Mouse (Mus musculus) hindbrain, embryonic 14.5 days (tissue): ENCODE measurements around the gene Sgca. TPM values are rescaled to one million over a fixed set of nuclear protein-coding genes. Genes with fewer than 3 reads are reported as not detected.

Source experiments
- ATAC-seq: fragments of 200-750 bp; cut with Nextera tagmentation; 2 replicates; pipeline ENCODE4 v1.8.0; 2017; ENCODE audit warnings: moderate number of reproducible peaks, mild to moderate bottlenecking, moderate TSS enrichment, moderate library complexity; ENCODE audit not compliant: low FRiP score
- DNase-seq: peaks from one replicate; pipeline ENCODE4 v3.0.0-alpha.2; 2015; ENCODE audit warnings: low spot score
- H3K27ac ChIP-seq: fragments of 300-500 bp; sonication (generic); 2 replicates; pipeline ENCODE4 v1.5.1; 2014; ENCODE audit warnings: mild to moderate bottlenecking, moderate library complexity
- H3K27me3 ChIP-seq: fragments of 300-500 bp; sonication (generic); 2 replicates; pipeline ENCODE4 v1.6.1; 2014; ENCODE audit warnings: mild to moderate bottlenecking, low read length, mixed read lengths; ENCODE audit not compliant: control insufficient read depth, insufficient read depth
- H3K36me3 ChIP-seq: fragments of 300-500 bp; sonication (generic); replicated peaks from 2 replicates; pipeline ENCODE4 v1.6.1; 2014; ENCODE audit not compliant: control insufficient read depth, insufficient read depth
- H3K4me1 ChIP-seq: fragments of 300-500 bp; sonication (generic); replicated peaks from 2 replicates; pipeline ENCODE4 v1.6.1; 2014; ENCODE audit warnings: antibody characterized with exemption, low read length, mixed read lengths; ENCODE audit not compliant: control insufficient read depth, insufficient read depth
- H3K4me2 ChIP-seq: fragments of 300-500 bp; sonication (generic); replicated peaks from 2 replicates; pipeline ENCODE4 v1.6.1; 2014; ENCODE audit warnings: mild to moderate bottlenecking, moderate library complexity
- H3K4me3 ChIP-seq: fragments of 300-500 bp; sonication (generic); replicated peaks from 2 replicates; pipeline ENCODE4 v1.5.1; 2014; ENCODE audit warnings: mild to moderate bottlenecking, low read length
- H3K9ac ChIP-seq: fragments of 300-500 bp; sonication (generic); 2 replicates; pipeline ENCODE4 v1.6.1; 2014
- H3K9me3 ChIP-seq: fragments of 300-500 bp; sonication (generic); 2 replicates; pipeline ENCODE4 v1.6.1; 2016; ENCODE audit warnings: low read length; ENCODE audit not compliant: control insufficient read depth
- WGBS: fragments of 180-500 bp; shearing (Covaris S2); extraction: QIAGEN DNeasy Blood & Tissue Kit; methylation state at CpG from one replicate; pipeline ENCODE4 v1.1.7; 2014; 5-methylcytosine and 5-hydroxymethylcytosine counted together
- polyA plus RNA-seq: library from polyadenylated mRNA; unstranded; fragments of >200 nt; fragmentation: Nextera tagmentation; extraction: Ambion mirVana; gene quantifications from 2 replicates; pipeline ENCODE4 v1.2.1, GENCODE M21; 2014

The Sgca gene
- polyA plus RNA-seq, 1 experiment from 2014 or later = 0.17 TPM

- no peak overlapping the region for H3K4me3 ChIP-seq
- no peak overlapping the region for H3K9ac ChIP-seq
- WGBS = 44% methylated on average over 4 of the region's 4 CpGs
- H3K4me1 ChIP-seq = 0 out of 2 replicates have a peak, but pooled peaks cover 3% of the 10 kb centered on the region
- no peak overlapping the region for H3K27ac ChIP-seq
- no peaks in the 10 kb centered on the region for H3K27me3 ChIP-seq
- DNase-seq = no peak
- no peaks in the 10 kb centered on the region for H3K36me3 ChIP-seq
- no peaks in the 10 kb centered on the region for H3K9me3 ChIP-seq
- no peak overlapping the region for H3K4me2 ChIP-seq
- no peak for ATAC-seq
These were observed 59.6 kb downstream of the Sgca start for GRCm38 (mm10) chr11:94916477-94916876.

GRCm38 (mm10) chr11:94915675-94916403, 60.3 kb downstream of the Sgca start:
- Histone ChIP-seq H3K9ac (no peak overlapping the region), H3K4me3 (no peak overlapping the region), H3K4me2 (no peak overlapping the region), H3K4me1 (0 out of 2 replicates have a peak, but pooled peaks cover 3% of the 10 kb centered on the region), H3K36me3 (no peaks in the 10 kb centered on the region), H3K27me3 (no peaks in the 10 kb centered on the region), H3K27ac (no peak overlapping the region), H3K9me3 (no peaks in the 10 kb centered on the region)
- 23% methylated on average over 12 of the region's 16 CpGs for WGBS
- ATAC-seq = no peak
- no peak for DNase-seq

GRCm38 (mm10) chr11:94913302-94914090, 62.6 kb downstream of the Sgca start:
- DNase-seq = no peak
- Histone ChIP-seq H3K36me3 (no peaks in the 10 kb centered on the region), H3K4me3 (no peak overlapping the region), H3K9ac (no peak overlapping the region), H3K4me1 (0 out of 2 replicates have a peak, but pooled peaks cover 3% of the 10 kb centered on the region), H3K27me3 (no peaks in the 10 kb centered on the region), H3K9me3 (no peaks in the 10 kb centered on the region), H3K27ac (no peak overlapping the region), H3K4me2 (no peak overlapping the region)
- WGBS = 60% methylated on average over 6 of the region's 6 CpGs
- no peak for ATAC-seq

Other genes starting within 250 kb of the Sgca start
- not detected in 2 replicates for gene Cdc34b, start 234.5 kb downstream of the Sgca start, polyA plus RNA-seq
- gene Tmem92, start 193.6 kb downstream of the Sgca start, polyA plus RNA-seq = not detected in 2 replicates
- gene Col1a1, start 40.1 kb downstream of the Sgca start, polyA plus RNA-seq = 125 and 157 TPM in 2 replicates
- gene Hils1, start 8.7 kb downstream of the Sgca start, polyA plus RNA-seq = not detected in 2 replicates
- 27.1 and 27.5 TPM in 2 replicates for gene Ppp1r9b, start 14.7 kb upstream of the Sgca start, polyA plus RNA-seq
- 130 and 135 TPM in 2 replicates for gene Samd14, start 33.6 kb upstream of the Sgca start, polyA plus RNA-seq
- 22.7 and 25.2 TPM in 2 replicates for gene Pdk2, start 65.0 kb upstream of the Sgca start, polyA plus RNA-seq
- gene Itga3, start 100.5 kb upstream of the Sgca start, polyA plus RNA-seq = 15.6 and 16.9 TPM in 2 replicates
- 0.07 and 0.27 TPM in 2 replicates for gene Dlx3, start 143.8 kb upstream of the Sgca start, polyA plus RNA-seq
- gene Dlx4, start 169.9 kb upstream of the Sgca start, polyA plus RNA-seq = not detected in 2 replicates